Mouse (Mus musculus): Measurements from ENCODE around the gene Tmem189.

The Tmem189 gene

GRCm38 (mm10) chr2:167593551-167594250, 95.9 kb downstream of the Tmem189 start:
- no peak for DNase-seq (ENCODE audit: low spot score)

All from testis, postnatal 10 days (tissue).